Mouse (Mus musculus) thymus, postnatal 36 days (tissue): ENCODE measurements at regions not wholly inside any gene's neighbourhood (a gene's known extent, or its start where the extent isn't known, plus 50 kb on each side); places are given as distances from the start of the nearest gene placed in this dataset.
A peak's percentile ranks its signal among the peaks of the same experiment; 100 is the strongest.

Experiments used
- DNase-seq, 2 experiments: peaks; one replicate each; pipeline ENCODE4 v3.0.0; 2022; ENCODE audit warnings: mixed read lengths in 2 of 2

GRCm38 (mm10) chr2:79510485-79511094, 54.0 kb upstream of the Cerkl start:
- no peak for DNase-seq

GRCm38 (mm10) chr2:79511108-79511507, 54.5 kb upstream of the Cerkl start:
- no peak for DNase-seq

- DNase-seq = peak; percentile 19 to 35
These were observed 55.2 kb upstream of the Cerkl start for GRCm38 (mm10) chr2:79511676-79512323.

- no peak for DNase-seq
These were observed 55.8 kb upstream of the Cerkl start for GRCm38 (mm10) chr2:79512374-79512773.

DNA sequence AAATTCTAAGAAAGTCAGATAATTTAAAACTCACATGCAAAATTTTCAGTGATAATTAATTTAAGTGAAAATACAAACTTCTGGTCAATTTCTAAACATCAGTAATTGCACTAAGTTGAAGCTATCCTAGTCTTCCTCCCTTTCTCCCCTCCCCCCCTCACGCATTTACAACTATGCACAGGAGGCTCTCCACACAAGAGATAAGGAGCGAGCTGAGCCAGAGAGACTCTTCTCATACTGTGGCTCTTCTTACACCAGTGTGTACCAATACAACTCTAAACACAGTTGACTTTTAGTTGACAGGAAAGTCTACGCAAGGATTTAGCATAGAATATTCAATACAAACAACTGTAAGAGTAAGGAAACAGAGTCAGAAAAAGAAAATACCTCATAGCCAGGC, 57.1 kb upstream of the Cerkl start:
- DNase-seq = no peak

DNA sequence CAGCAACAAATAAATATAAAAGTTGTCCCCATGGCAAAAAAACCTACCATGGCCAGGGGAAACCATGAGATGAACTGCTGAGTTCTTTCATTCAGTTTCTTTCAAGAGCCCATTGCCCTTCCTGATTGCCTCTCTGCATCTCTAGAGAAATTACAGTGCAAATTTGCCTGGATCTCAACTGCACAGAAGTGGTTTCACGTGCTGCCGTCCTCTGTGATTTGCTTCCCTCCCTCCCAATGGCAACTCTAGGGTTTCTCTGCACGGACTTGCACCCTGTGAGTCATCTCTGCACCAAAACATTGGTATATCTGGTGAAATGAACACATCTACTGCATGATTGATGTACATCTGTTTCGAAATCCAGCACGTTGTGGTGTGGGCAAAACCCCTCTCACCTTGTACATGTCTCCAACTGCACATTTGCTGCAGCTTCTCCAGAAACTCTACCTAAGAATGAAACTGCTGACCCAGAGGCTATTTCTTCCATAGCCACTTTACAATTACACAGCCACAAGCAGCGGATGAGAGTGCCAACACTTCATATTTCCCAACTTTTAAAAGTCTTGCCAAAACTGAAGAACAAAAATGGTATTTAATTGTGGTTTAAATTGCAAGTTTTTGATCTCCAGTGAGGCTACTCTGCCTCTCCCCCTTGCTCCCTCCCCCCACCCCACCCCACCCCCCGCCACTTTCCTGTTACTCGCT, 61.6 kb upstream of the Cerkl start:
- DNase-seq = no peak

- no peak for DNase-seq
These were observed 63.3 kb upstream of the Cerkl start for GRCm38 (mm10) chr2:79519799-79520449.

DNA sequence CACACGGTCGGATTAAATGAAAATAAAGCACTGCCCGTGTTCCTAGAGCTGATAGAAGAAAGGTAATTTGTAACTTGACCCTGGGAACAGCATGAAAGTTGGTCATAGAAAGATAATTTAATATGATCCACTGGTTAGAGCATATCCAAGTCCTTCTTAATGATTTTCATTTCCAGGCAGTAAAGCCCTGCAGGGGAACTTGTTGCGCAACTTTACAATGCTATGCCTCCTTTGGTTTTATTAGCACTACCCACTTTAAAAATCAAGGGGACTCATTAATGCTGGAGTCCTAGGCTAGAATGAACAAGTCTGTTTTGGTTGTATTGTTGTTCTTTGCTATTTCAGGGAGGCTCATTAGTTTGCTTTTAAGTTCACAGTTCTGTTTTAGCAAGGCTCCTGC, 66.9 kb upstream of the Cerkl start:
- DNase-seq = no peak

DNA sequence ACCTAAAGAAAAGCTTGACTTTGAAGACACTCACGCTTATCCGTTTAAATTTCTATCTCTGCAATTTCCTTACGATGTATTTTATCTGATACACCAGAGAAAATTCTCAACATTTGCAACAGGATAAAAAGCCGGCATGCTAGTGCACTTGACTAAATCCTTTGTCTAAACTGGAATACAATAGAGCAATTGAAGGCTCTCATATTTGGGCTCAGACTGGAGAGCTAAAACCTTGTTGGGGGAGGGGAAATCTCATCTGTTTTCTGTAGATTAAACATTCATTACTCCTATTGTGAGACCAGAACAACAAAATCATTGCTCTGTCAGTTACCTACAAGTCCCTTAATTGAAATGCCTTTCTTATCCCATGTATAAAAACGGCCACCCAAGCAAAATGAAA, 70.9 kb upstream of the Cerkl start:
- DNase-seq = no peak

DNA sequence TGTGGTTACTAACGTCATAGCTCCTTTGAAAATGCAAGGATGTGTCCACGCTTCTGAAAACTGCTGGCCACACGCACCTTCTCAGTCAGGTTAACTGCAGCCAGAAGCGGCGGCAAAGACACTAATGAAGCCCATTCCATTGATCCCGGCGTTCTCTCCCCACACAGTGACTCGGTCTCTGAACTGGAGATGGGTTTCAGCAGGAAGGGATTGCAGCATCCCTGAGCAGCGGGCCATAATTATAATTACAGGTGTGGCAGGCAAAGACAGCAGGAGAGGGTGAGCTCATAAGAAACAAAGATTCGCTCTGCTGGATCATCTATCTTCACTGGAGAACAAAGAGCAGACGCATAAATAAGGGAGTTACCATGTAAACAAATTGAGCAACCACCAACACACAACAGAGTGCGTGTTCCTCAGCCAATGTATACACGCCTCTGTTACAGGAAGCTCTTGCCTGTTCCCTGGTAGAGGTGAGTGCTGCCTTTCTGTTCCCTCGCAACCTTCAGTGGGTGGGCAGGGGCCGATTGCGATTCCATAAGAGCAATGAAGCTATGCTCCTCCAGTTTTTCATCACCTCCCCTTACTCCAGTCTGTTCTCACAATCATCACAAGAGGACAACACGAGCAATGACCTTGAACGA, 71.9 kb upstream of the Cerkl start:
- no peak for DNase-seq

- no peak for DNase-seq
These were observed 72.6 kb upstream of the Cerkl start for GRCm38 (mm10) chr2:79529185-79529584.

- DNase-seq = no peak
These were observed 76.1 kb upstream of the Cerkl start for GRCm38 (mm10) chr2:79532610-79533160.

- DNase-seq = no peak
These were observed 80.7 kb upstream of the Cerkl start for GRCm38 (mm10) chr2:79537126-79537875.

DNA sequence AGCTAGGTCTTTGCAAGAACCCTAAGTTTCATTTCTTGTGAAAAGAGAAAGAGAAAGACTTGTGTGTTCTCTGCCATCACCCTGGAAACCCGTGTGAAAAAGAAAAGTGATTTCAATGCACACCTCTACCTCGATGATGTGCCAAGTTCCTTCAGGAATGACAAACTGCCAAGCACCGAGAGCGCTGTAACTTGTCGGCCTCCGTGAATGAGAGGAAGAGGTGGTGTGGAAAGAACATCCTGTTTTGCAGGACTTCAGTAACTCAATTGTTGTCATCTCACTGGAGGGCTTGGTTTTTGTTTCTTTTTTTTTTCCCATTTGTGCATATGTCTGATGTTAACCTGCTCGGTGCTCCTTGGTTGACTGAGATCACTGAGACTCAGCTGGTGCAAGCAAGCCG, 83.8 kb upstream of the Cerkl start:
- no peak for DNase-seq

- no peak for DNase-seq
These were observed 85.8 kb upstream of the Cerkl start for GRCm38 (mm10) chr2:79542191-79542980.

- DNase-seq = no peak
These were observed 86.9 kb upstream of the Cerkl start for GRCm38 (mm10) chr2:79543456-79543855.

DNA sequence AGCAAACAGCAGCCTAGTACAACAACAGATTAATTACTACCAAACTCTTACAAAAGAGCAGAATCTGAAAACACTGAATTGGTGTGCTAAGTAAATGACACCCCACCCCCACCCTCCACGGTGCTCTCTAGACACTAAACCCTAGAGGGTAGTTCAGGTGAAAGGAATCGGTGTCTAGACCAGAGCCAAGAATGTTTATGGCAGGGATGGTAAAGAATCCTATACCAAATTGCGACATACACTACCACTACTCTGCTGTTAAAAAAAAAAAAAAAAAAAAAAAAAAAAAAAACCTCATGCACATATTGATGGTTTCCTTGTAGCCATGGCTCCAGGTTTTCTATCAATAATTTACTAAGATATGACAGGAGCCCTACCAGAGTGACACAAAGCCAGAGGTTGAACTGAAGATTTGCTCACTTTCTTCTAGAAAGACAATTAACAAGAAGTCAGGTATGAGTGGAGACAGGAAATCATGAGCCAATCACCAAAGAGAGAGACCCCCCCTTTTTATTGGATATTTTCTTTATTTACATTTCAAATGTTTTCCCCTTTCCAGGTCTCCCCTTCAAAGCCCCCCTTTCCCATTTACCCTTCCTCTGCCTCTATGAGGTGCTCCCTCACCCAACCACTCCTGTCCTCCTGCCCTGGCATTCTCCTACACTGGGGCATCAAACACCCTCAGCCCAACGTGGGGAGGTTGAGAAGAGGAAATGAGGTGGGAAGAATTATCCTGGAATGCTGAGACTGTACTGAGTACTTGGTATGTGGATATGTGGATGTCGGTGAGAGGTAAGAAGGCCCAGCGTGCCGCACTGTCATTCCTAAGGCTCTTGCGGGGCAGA, 87.6 kb upstream of the Cerkl start:
- no peak for DNase-seq

GRCm38 (mm10) chr2:79544793-79545260, 88.2 kb upstream of the Cerkl start:
- no peak for DNase-seq

DNA sequence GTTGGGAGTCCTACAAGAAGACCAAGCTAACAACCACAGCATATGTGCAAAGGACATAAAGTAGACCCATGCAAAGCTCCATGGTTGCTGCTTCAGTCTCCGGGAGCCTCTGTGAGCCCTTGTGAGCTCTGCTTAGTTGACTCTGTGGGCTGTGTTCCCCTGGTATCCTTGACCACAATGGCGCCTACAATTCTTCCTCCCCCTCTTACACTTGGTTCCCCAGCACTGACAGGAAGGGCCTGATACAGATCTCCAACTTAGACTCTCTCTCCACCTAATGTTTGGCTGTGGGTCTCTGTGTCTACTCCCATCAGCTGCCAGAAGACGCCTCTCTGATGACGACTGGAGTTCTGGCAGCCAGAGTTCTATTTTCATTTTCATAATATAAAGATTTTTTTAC, 88.9 kb upstream of the Itprid2 start:
- no peak for DNase-seq

DNA sequence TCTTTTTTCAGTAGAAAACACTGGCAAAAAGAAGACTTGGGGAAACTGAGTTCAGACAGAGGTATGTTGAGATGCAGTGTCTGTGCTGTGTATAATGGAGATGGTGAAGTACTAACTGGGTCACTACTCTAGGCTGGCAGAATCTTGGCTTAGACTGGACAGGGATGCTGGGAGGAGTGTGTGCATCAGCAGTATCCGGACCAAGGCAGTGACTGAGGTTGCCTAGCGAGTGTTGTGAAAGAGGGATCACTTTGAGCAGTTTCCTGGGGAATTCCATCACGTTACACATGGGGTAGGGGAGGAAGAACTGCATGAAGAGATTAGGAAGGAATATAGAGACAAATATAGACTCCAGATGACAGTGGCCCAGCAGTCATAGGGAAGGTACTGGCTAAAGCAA, 87.9 kb upstream of the Itprid2 start:
- DNase-seq = no peak
